ENCODE assay signal across 37 mouse cellular contexts in genomic region chr7:19861199-19861598, GRCm38 (mm10). TPM values are rescaled to one million over a fixed set of nuclear protein-coding genes. Genes with fewer than 3 reads are reported as not detected.
"Had no signal": no experiment of that assay in that cellular context is flagged by ENCODE, and none has a peak within 500 bp of the region (broad histone marks: within the 10 kb centered on the region; RNA-seq: fewer than 3 reads in every experiment).

Ceacam16 (minus strand) TSS chr7:19861299.

- H3K27me3 ChIP-seq: heart, embryonic 15.5 days; hindbrain, embryonic 12.5 days; hindbrain, embryonic 15.5 days; intestine, embryonic 15.5 days had no signal

- H3K36me3 ChIP-seq: heart, embryonic 12.5 days; heart, embryonic 13.5 days; heart, embryonic 15.5 days; hindbrain, embryonic 10.5 days; hindbrain, embryonic 12.5 days; hindbrain, embryonic 13.5 days; hindbrain, embryonic 15.5 days; intestine, embryonic 15.5 days; kidney, embryonic 15.5 days had no signal

- H3K9me3 ChIP-seq: heart, embryonic 13.5 days; heart, embryonic 15.5 days; hindbrain, embryonic 12.5 days; hindbrain, embryonic 13.5 days; hindbrain, embryonic 15.5 days; intestine, embryonic 15.5 days; kidney, embryonic 15.5 days had no signal

- H3K4me3 ChIP-seq: heart, embryonic 12.5 days; heart, embryonic 13.5 days; heart, embryonic 15.5 days; hindbrain, embryonic 10.5 days; hindbrain, embryonic 12.5 days; hindbrain, embryonic 13.5 days; hindbrain, embryonic 15.5 days; intestine, embryonic 15.5 days; kidney, embryonic 15.5 days; layer of hippocampus, adult 2 months had no signal

- H3K27ac ChIP-seq: heart, embryonic 13.5 days; heart, embryonic 15.5 days; hindbrain, embryonic 10.5 days; hindbrain, embryonic 12.5 days; hindbrain, embryonic 13.5 days; hindbrain, embryonic 14.5 days; hindbrain, embryonic 15.5 days; hindbrain, postnatal 0 days; intestine, embryonic 15.5 days; kidney, embryonic 15.5 days; kidney, postnatal 0 days; layer of hippocampus, adult 2 months had no signal

- DNase-seq: heart, postnatal 10 days; heart, postnatal 14 days; heart, postnatal 36 days; heart, postnatal 4 days; kidney, adult 11 months; kidney, adult 18-20 months; kidney, adult 2 months; kidney, adult 8-10 months; kidney, postnatal 10 days; kidney, postnatal 14 days; kidney, postnatal 25 days; kidney, postnatal 36 days; kidney, postnatal 4 days; layer of hippocampus, adult 9-11 months; layer of hippocampus, postnatal 36 days had no signal

- H3K4me1 ChIP-seq: heart, embryonic 13.5 days; heart, embryonic 15.5 days; hindbrain, embryonic 10.5 days; hindbrain, embryonic 12.5 days; hindbrain, embryonic 13.5 days; hindbrain, embryonic 15.5 days; intestine, embryonic 15.5 days; kidney, embryonic 15.5 days had no signal

RNA-seq across cellular contexts. Expression of gene Ceacam16, which starts in this region (rescaled TPM):
- polyA plus RNA-seq: heart, embryonic 11.5 days; heart, embryonic 12.5 days; heart, embryonic 14.5 days; heart, embryonic 15.5 days; heart, embryonic 16.5 days; heart, postnatal 0 days; hindbrain, embryonic 10.5 days; hindbrain, embryonic 11.5 days; hindbrain, embryonic 12.5 days; intestine, embryonic 14.5 days; intestine, embryonic 15.5 days; intestine, embryonic 16.5 days; intestine, postnatal 0 days; kidney, embryonic 14.5 days; kidney, embryonic 15.5 days; kidney, postnatal 0 days had no signal
